9 mouse cellular contexts compared by ENCODE assay signal in the genomic region with DNA sequence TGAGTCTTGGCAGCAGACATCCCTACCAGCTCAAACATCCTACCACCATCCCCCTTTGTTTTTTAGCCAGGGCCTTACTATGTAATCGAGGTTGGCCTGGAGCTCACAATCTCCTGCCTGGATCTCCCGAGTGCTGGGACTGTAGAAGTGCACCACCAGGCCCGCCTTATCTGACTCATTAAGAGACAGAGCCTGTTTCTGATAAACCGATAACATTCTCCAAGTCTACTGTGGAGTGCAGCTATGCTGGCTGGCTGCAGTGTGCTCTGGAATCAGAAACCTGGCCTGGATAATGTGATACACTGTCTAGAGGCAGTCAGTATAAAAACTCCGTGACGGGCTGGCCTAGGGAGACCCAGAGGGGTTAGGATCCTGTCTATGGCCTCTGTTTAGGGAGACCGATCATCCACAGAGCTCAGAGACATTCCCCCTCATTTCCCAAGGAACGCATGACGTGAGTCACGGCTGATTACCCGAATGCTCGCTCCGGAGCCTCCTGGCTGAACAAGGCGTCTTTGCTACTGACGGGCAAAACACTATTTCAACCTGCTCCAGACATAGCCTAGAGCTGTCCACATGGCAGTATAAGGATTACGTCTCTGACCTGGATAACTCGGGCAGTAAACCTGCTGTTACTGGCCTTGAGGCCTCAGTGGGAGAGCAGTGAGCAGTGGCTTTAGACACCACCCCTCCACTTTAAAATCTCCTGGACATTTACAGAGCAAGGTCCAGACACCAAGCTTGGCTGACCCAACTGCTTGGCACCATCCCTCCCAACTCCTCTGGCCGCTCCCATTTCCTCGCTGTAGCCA. TPM values are rescaled to one million over a fixed set of nuclear protein-coding genes. Genes with fewer than 3 reads are reported as not detected.
DNase-seq lines count a peak whose midpoint lies in the region; ATAC-seq and TF ChIP-seq lines count a peak whose summit lies in the region.
"Had no signal": no experiment of that assay in that cellular context is flagged by ENCODE, and none has a peak within 500 bp of the region (broad histone marks: within the 10 kb centered on the region; RNA-seq: fewer than 3 reads in every experiment).

No protein-coding gene starts in this region.

- no peaks in the 10 kb centered on the region for H3K27me3 ChIP-seq in heart, embryonic 15.5 days
- H3K27me3 ChIP-seq in limb, embryonic 13.5 days: no peaks in the 10 kb centered on the region

- intact Hi-C loops in gastrocnemius, adult 2 months (cut with DNase I): no loop called here
- intact Hi-C loops in left cerebral cortex, postnatal 36 days (cut with DNase I): no loop called here

- no peaks in the 10 kb centered on the region for H3K9me3 ChIP-seq in heart, embryonic 15.5 days (replicated peaks)
- no peaks in the 10 kb centered on the region for H3K9me3 ChIP-seq in limb, embryonic 13.5 days

- peaks cover 91% of the 10 kb centered on the region for H3K4me1 ChIP-seq in heart, embryonic 15.5 days (replicated peaks)
- peaks cover 90% of the 10 kb centered on the region for H3K4me1 ChIP-seq in limb, embryonic 13.5 days

- H3K36me3 ChIP-seq in heart, embryonic 15.5 days: no peaks in the 10 kb centered on the region
- no peaks in the 10 kb centered on the region; the same call in 1 of the 2 replicates for H3K36me3 ChIP-seq in limb, embryonic 13.5 days

- no peak; the same call in 1 of the 2 replicates for ATAC-seq in heart, embryonic 15.5 days (replicated peaks; ENCODE audit: insufficient number of reproducible peaks, insufficient read depth, low FRiP score, low read depth)
- peak; percentile 58; the same call in 1 of the 2 replicates for ATAC-seq in limb, embryonic 13.5 days (ENCODE audit: low FRiP score, low read depth)
- ATAC-seq in frontal cortex, adult (ENCODE audit: low TSS enrichment): no peak

- H3K4me3 ChIP-seq in gastrocnemius, adult 2 months: peak overlapping the region; percentile 44
- no peak overlapping the region for H3K4me3 ChIP-seq in heart, embryonic 15.5 days
- no peak overlapping the region for H3K4me3 ChIP-seq in limb, embryonic 13.5 days
- H3K4me3 ChIP-seq: erythroblast, embryonic 14.5 days had no signal

- peak; percentile 70 for DNase-seq in gastrocnemius, adult 2 months
- no peak for DNase-seq in gastrocnemius, postnatal 10 days
- peak; percentile 76 for DNase-seq in MN1 (ENCODE audit: low spot score)
- DNase-seq in ovary, postnatal 10 days (ENCODE audit: low spot score): no peak
- DNase-seq in left cerebral cortex, postnatal 36 days (ENCODE audit: low spot score in 2 of 2): no peak

- WGBS in heart, embryonic 15.5 days: 31% methylated on average over 19 of the region's 19 CpGs
- 40% methylated on average over 19 of the region's 19 CpGs for WGBS in limb, embryonic 13.5 days

- H3K4me2 ChIP-seq in heart, embryonic 15.5 days: peak overlapping the region; percentile 10
- peak overlapping the region; percentile 17; the same call in 1 of the 2 replicates for H3K4me2 ChIP-seq in limb, embryonic 13.5 days (replicated peaks)

- no peak; the same call in 1 of the 2 replicates for TF ChIP-seq CTCF in gastrocnemius, adult 2 months (IDR thresholded peaks at IDR 0.05)

- no peak overlapping the region for H3K9ac ChIP-seq in heart, embryonic 15.5 days
- peak overlapping the region; percentile 48; the same call in 1 of the 2 replicates for H3K9ac ChIP-seq in limb, embryonic 13.5 days

- peak overlapping the region; percentile 91 for H3K27ac ChIP-seq in gastrocnemius, adult 2 months
- peak overlapping the region; percentile 55 for H3K27ac ChIP-seq in heart, embryonic 15.5 days
- H3K27ac ChIP-seq in limb, embryonic 13.5 days: peak overlapping the region; percentile 16; the same call in 1 of the 2 replicates

RNA-seq across cellular contexts. Expression of gene Smad3, which starts 11.8 kb away (rescaled TPM):
- 10 to 100 TPM; 61.7 to 75.3 TPM for total RNA-seq in gastrocnemius, adult 2 months (2021)
- 10 to 100 TPM; 44.9 to 45.0 TPM for total RNA-seq in gastrocnemius, postnatal 10 days (2021)
- 11.6 and 14.8 TPM in 2 replicates for polyA plus RNA-seq in heart, embryonic 15.5 days (2015; fragmentation: Nextera tagmentation; extraction: Ambion mirVana)
- polyA plus RNA-seq in limb, embryonic 13.5 days (2015; fragmentation: Nextera tagmentation; extraction: Ambion mirVana): 33.8 and 34.8 TPM in 2 replicates
- 10 to 100 TPM; 45.2 to 71.2 TPM for total RNA-seq in left cerebral cortex, postnatal 36 days (2021)

Comparison
In these comparisons a context has a peak if more than half of its experiments do, and no peak if none do; other contexts are left out.
1. DNase-seq: peak in gastrocnemius, adult 2 months (single experiment) and MN1 (single experiment); none in gastrocnemius, postnatal 10 days (single experiment), ovary, postnatal 10 days (single experiment) and left cerebral cortex, postnatal 36 days (0 of 2).
2. H3K27ac ChIP-seq: peak in every context shown above with its lines; median percentile 91 in gastrocnemius, adult 2 months; 55 in heart, embryonic 15.5 days; 16 in limb, embryonic 13.5 days.